Mouse (Mus musculus): ENCODE measurements around the gene Klrb1b. TPM values are rescaled to one million over a fixed set of nuclear protein-coding genes. Genes with fewer than 3 reads are reported as not detected.

Klrb1b gene
- total and polyA plus RNA-seq, 2 experiments from 2014 or later = not detected

- Histone ChIP-seq H3K4me2 (ENCODE audit: low read depth, low read length) (no peak overlapping the region), H3K9me3 (replicated peaks; ENCODE audit: control insufficient read depth, low read length) (no peaks in the 10 kb centered on the region), H3K36me3 (replicated peaks; ENCODE audit: control insufficient read depth, insufficient read depth, low read length) (no peaks in the 10 kb centered on the region), H3K27ac (ENCODE audit: low read depth) (peak overlapping the region; percentile 91; the same call in 1 of the 2 replicates), H3K4me1 (ENCODE audit: control insufficient read depth, insufficient read depth) (peaks cover 12% of the 10 kb centered on the region), H3K27me3 (ENCODE audit: control insufficient read depth, insufficient read depth, low read length) (no peaks in the 10 kb centered on the region), H3K9ac (replicated peaks; ENCODE audit: low read depth, low read length) (no peak overlapping the region), H3K4me3 (ENCODE audit: low read depth, low read length) (no peak overlapping the region)
- ATAC-seq (ENCODE audit: insufficient read depth, low read depth) (no peak), DNase-seq (ENCODE audit: low spot score) (no peak)
- 90% methylated on average over 5 of the region's 5 CpGs for WGBS
- TF ChIP-seq EP300 (IDR thresholded peaks at IDR 0.05; ENCODE audit: low read depth) (no peak), CTCF (IDR thresholded peaks at IDR 0.05; ENCODE audit: low read depth) (no peak)
These were observed 18.5 kb upstream of the Klrb1b start for GRCm38 (mm10) chr6:128844586-128845080.

- Histone ChIP-seq H3K4me2 (ENCODE audit: low read depth, low read length) (peak overlapping the region; percentile 89; the same call in 1 of the 2 replicates), H3K9me3 (replicated peaks; ENCODE audit: control insufficient read depth, low read length) (no peaks in the 10 kb centered on the region), H3K4me3 (ENCODE audit: low read depth, low read length) (peak overlapping the region; percentile 86), H3K36me3 (replicated peaks; ENCODE audit: control insufficient read depth, insufficient read depth, low read length) (no peaks in the 10 kb centered on the region), H3K9ac (replicated peaks; ENCODE audit: low read depth, low read length) (peak overlapping the region; percentile 86; the same call in 1 of the 2 replicates), H3K27ac (ENCODE audit: low read depth) (peak overlapping the region; percentile 91; the same call in 1 of the 2 replicates), H3K27me3 (ENCODE audit: control insufficient read depth, insufficient read depth, low read length) (no peaks in the 10 kb centered on the region), H3K4me1 (ENCODE audit: control insufficient read depth, insufficient read depth) (peaks cover 12% of the 10 kb centered on the region)
- ATAC-seq (ENCODE audit: insufficient read depth, low read depth) (no peak), DNase-seq (ENCODE audit: low spot score) (no peak)
- WGBS = 20% methylated on average over 8 of the region's 8 CpGs
- TF ChIP-seq EP300 (IDR thresholded peaks at IDR 0.05; ENCODE audit: low read depth) (no peak), CTCF (IDR thresholded peaks at IDR 0.05; ENCODE audit: low read depth) (no peak)
These were observed 18.0 kb upstream of the Klrb1b start for GRCm38 (mm10) chr6:128844131-128844530.

GRCm38 (mm10) chr6:128843479-128843992, 17.4 kb upstream of the Klrb1b start:
- peak; percentile 6; the same call in 1 of the 2 replicates for ATAC-seq (ENCODE audit: insufficient read depth, low read depth)
- Histone ChIP-seq H3K9ac (replicated peaks; ENCODE audit: low read depth, low read length) (peak overlapping the region; percentile 86), H3K4me1 (ENCODE audit: control insufficient read depth, insufficient read depth) (peaks cover 12% of the 10 kb centered on the region), H3K9me3 (replicated peaks; ENCODE audit: control insufficient read depth, low read length) (no peaks in the 10 kb centered on the region), H3K27ac (ENCODE audit: low read depth) (peak overlapping the region; percentile 91), H3K4me2 (ENCODE audit: low read depth, low read length) (peak overlapping the region; percentile 89), H3K36me3 (replicated peaks; ENCODE audit: control insufficient read depth, insufficient read depth, low read length) (no peaks in the 10 kb centered on the region), H3K27me3 (ENCODE audit: control insufficient read depth, insufficient read depth, low read length) (no peaks in the 10 kb centered on the region), H3K4me3 (ENCODE audit: low read depth, low read length) (peak overlapping the region; percentile 86)
- peak; percentile 43 for DNase-seq (ENCODE audit: low spot score)
- TF ChIP-seq CTCF (IDR thresholded peaks at IDR 0.05; ENCODE audit: low read depth) = no peak
- no peak for TF ChIP-seq EP300 (IDR thresholded peaks at IDR 0.05; ENCODE audit: low read depth)
- under 1% methylated on average over 22 of the region's 22 CpGs for WGBS

- WGBS = under 1% methylated on average over 44 of the region's 44 CpGs
- Histone ChIP-seq H3K27ac (ENCODE audit: low read depth) (peak overlapping the region; percentile 91), H3K4me1 (ENCODE audit: control insufficient read depth, insufficient read depth) (peaks cover 12% of the 10 kb centered on the region), H3K36me3 (replicated peaks; ENCODE audit: control insufficient read depth, insufficient read depth, low read length) (no peaks in the 10 kb centered on the region), H3K4me3 (ENCODE audit: low read depth, low read length) (peak overlapping the region; percentile 86), H3K9ac (replicated peaks; ENCODE audit: low read depth, low read length) (peak overlapping the region; percentile 92), H3K9me3 (replicated peaks; ENCODE audit: control insufficient read depth, low read length) (no peaks in the 10 kb centered on the region), H3K4me2 (ENCODE audit: low read depth, low read length) (peak overlapping the region; percentile 89), H3K27me3 (ENCODE audit: control insufficient read depth, insufficient read depth, low read length) (no peaks in the 10 kb centered on the region)
- no peak for TF ChIP-seq CTCF (IDR thresholded peaks at IDR 0.05; ENCODE audit: low read depth)
- TF ChIP-seq EP300 (IDR thresholded peaks at IDR 0.05; ENCODE audit: low read depth) = no peak
- ATAC-seq (ENCODE audit: insufficient read depth, low read depth) (peak; percentile 69), DNase-seq (ENCODE audit: low spot score) (peak; percentile 90)
These were observed 16.9 kb upstream of the Klrb1b start for GRCm38 (mm10) chr6:128842945-128843478.

- no peaks in the 10 kb centered on the region for H3K27me3 ChIP-seq (ENCODE audit: control insufficient read depth, insufficient read depth, low read length)
- peak overlapping the region; percentile 91 for H3K27ac ChIP-seq (ENCODE audit: low read depth)
- DNase-seq (ENCODE audit: low spot score) (peak; percentile 15), ATAC-seq (ENCODE audit: insufficient read depth, low read depth) (no peak)
- H3K4me2 ChIP-seq (ENCODE audit: low read depth, low read length) = peak overlapping the region; percentile 89
- H3K4me1 ChIP-seq (ENCODE audit: control insufficient read depth, insufficient read depth) = peaks cover 12% of the 10 kb centered on the region
- H3K9me3 ChIP-seq (replicated peaks; ENCODE audit: control insufficient read depth, low read length) = no peaks in the 10 kb centered on the region
- 1% methylated on average over 20 of the region's 20 CpGs for WGBS
- peak overlapping the region; percentile 86 for H3K4me3 ChIP-seq (ENCODE audit: low read depth, low read length)
- H3K9ac ChIP-seq (replicated peaks; ENCODE audit: low read depth, low read length) = peak overlapping the region; percentile 92
- TF ChIP-seq EP300 (IDR thresholded peaks at IDR 0.05; ENCODE audit: low read depth) = no peak
- TF ChIP-seq CTCF (IDR thresholded peaks at IDR 0.05; ENCODE audit: low read depth) = no peak
- H3K36me3 ChIP-seq (replicated peaks; ENCODE audit: control insufficient read depth, insufficient read depth, low read length) = no peaks in the 10 kb centered on the region
These were observed 16.3 kb upstream of the Klrb1b start for GRCm38 (mm10) chr6:128842356-128842944.
